ENCODE assay signal across 8 mouse cellular contexts in the genomic region with DNA sequence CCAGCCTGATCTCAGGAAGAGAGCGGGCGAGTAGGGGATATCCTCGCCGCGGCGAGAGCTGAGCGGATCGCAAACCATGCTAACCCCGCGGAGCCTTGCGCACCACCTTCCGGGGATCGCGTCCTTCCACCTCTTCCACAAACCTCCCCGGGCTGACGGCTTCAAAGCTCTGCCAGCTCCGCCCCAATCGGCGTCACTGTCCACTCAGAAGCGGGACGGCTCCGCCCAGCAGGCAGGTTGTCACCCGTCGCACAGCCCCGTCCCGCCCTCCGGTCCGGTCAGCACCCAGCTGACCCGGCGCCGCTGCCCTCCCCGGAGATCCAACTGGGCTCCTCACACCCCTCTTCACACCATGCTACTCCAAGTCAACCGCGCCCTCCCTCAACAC. TPM values are rescaled to one million over a fixed set of nuclear protein-coding genes. Genes with fewer than 3 reads are reported as not detected.
DNase-seq lines count a peak whose midpoint lies in the region; ATAC-seq and TF ChIP-seq lines count a peak whose summit lies in the region.

No protein-coding gene starts in this region.

- TF ChIP-seq CTCF in small intestine, adult 2 months (IDR thresholded peaks at IDR 0.05; ENCODE audit: extremely low read depth, insufficient read length, insufficient replicate concordance, low read depth, low read length), result no peak

- no peaks in the 10 kb centered on the region for H3K9me3 ChIP-seq in embryonic facial prominence, embryonic 10.5 days
- H3K9me3 ChIP-seq in intestine, embryonic 15.5 days, result no peaks in the 10 kb centered on the region
- no peaks in the 10 kb centered on the region for H3K9me3 ChIP-seq in limb, embryonic 11.5 days (ENCODE audit: control insufficient read depth, low read length)
- H3K9me3 ChIP-seq in midbrain, embryonic 12.5 days, result no peaks in the 10 kb centered on the region

- WGBS in embryonic facial prominence, embryonic 10.5 days, result under 1% methylated on average over 34 of the region's 34 CpGs
- WGBS in intestine, embryonic 15.5 days, result under 1% methylated on average over 34 of the region's 34 CpGs
- WGBS in limb, embryonic 11.5 days, result under 1% methylated on average over 34 of the region's 34 CpGs
- under 1% methylated on average over 34 of the region's 34 CpGs for WGBS in midbrain, embryonic 12.5 days
- under 1% methylated on average over 34 of the region's 34 CpGs for whole genome bisulfite sequencing in small intestine, adult 2 months

- H3K4me1 ChIP-seq in embryonic facial prominence, embryonic 10.5 days, result peaks cover 21% of the 10 kb centered on the region
- peaks cover 5% of the 10 kb centered on the region for H3K4me1 ChIP-seq in intestine, embryonic 15.5 days (replicated peaks)
- H3K4me1 ChIP-seq in limb, embryonic 11.5 days (ENCODE audit: control insufficient read depth, insufficient read depth, low read length), result peaks cover 6% of the 10 kb centered on the region
- peaks cover 22% of the 10 kb centered on the region for H3K4me1 ChIP-seq in midbrain, embryonic 12.5 days
- peaks cover 3% of the 10 kb centered on the region; the same call in 1 of the 2 replicates for H3K4me1 ChIP-seq in small intestine, adult 2 months (ENCODE audit: control insufficient read depth, insufficient read depth, insufficient read length, low read length)

- H3K4me3 ChIP-seq in embryonic facial prominence, embryonic 10.5 days, result peak overlapping the region; percentile 88
- peak overlapping the region; percentile 81 for H3K4me3 ChIP-seq in intestine, embryonic 15.5 days (replicated peaks)
- peak overlapping the region; percentile 72 for H3K4me3 ChIP-seq in limb, embryonic 11.5 days (ENCODE audit: low read depth, low read length)
- H3K4me3 ChIP-seq in midbrain, embryonic 12.5 days, result peak overlapping the region; percentile 68
- peak overlapping the region; percentile 73 for H3K4me3 ChIP-seq in small intestine, adult 2 months (ENCODE audit: low read depth, low read length)

- ATAC-seq in intestine, embryonic 15.5 days, result peak; percentile 93
- ATAC-seq in limb, embryonic 11.5 days (ENCODE audit: insufficient number of reproducible peaks, low FRiP score, low TSS enrichment, low read depth), result peak; percentile 78
- ATAC-seq in midbrain, embryonic 12.5 days (ENCODE audit: low FRiP score, low read depth), result peak; percentile 73; the same call in 1 of the 2 replicates

- H3K36me3 ChIP-seq in embryonic facial prominence, embryonic 10.5 days (replicated peaks), result peaks cover 9% of the 10 kb centered on the region
- H3K36me3 ChIP-seq in intestine, embryonic 15.5 days, result no peaks in the 10 kb centered on the region
- H3K36me3 ChIP-seq in limb, embryonic 11.5 days (ENCODE audit: control insufficient read depth, insufficient read depth, low read length), result no peaks in the 10 kb centered on the region
- peaks cover 4% of the 10 kb centered on the region; the same call in 1 of the 2 replicates for H3K36me3 ChIP-seq in midbrain, embryonic 12.5 days
- no peaks in the 10 kb centered on the region for H3K36me3 ChIP-seq in small intestine, adult 2 months (ENCODE audit: control insufficient read depth, insufficient read depth, low read length)

- no peaks in the 10 kb centered on the region for H3K27me3 ChIP-seq in embryonic facial prominence, embryonic 10.5 days (replicated peaks; ENCODE audit: low read depth, poor library complexity, severe bottlenecking)
- no peaks in the 10 kb centered on the region for H3K27me3 ChIP-seq in intestine, embryonic 15.5 days (replicated peaks)
- H3K27me3 ChIP-seq in limb, embryonic 11.5 days (ENCODE audit: control insufficient read depth, insufficient read depth, low read length), result no peaks in the 10 kb centered on the region
- H3K27me3 ChIP-seq in midbrain, embryonic 12.5 days, result no peaks in the 10 kb centered on the region
- H3K27me3 ChIP-seq in small intestine, adult 2 months (ENCODE audit: control insufficient read depth, insufficient read depth, low read length), result no peaks in the 10 kb centered on the region

- H3K4me2 ChIP-seq in intestine, embryonic 15.5 days (replicated peaks), result peak overlapping the region; percentile 94
- peak overlapping the region; percentile 85 for H3K4me2 ChIP-seq in limb, embryonic 11.5 days (ENCODE audit: low read depth, severe bottlenecking)
- peak overlapping the region; percentile 80 for H3K4me2 ChIP-seq in midbrain, embryonic 12.5 days (replicated peaks)

- H3K27ac ChIP-seq in embryonic facial prominence, embryonic 10.5 days (replicated peaks), result peak overlapping the region; percentile 95
- H3K27ac ChIP-seq in intestine, embryonic 15.5 days, result peak overlapping the region; percentile 95
- H3K27ac ChIP-seq in limb, embryonic 11.5 days (replicated peaks; ENCODE audit: low read depth, low read length), result peak overlapping the region; percentile 70
- H3K27ac ChIP-seq in midbrain, embryonic 12.5 days (replicated peaks), result peak overlapping the region; percentile 84
- peak overlapping the region; percentile 97 for H3K27ac ChIP-seq in small intestine, adult 2 months (ENCODE audit: insufficient read depth, low read depth, low read length)

- peak; percentile 48; the same call in 1 of the 2 replicates for TF ChIP-seq POLR2A in small intestine, adult 2 months (IDR thresholded peaks at IDR 0.05; ENCODE audit: low read depth, low read length)

- intact Hi-C loops in gastrocnemius, postnatal 36 days (cut with DNase I), result no loop called here

- H3K9ac ChIP-seq in intestine, embryonic 15.5 days, result peak overlapping the region; percentile 79
- H3K9ac ChIP-seq in limb, embryonic 11.5 days (ENCODE audit: low read length), result peak overlapping the region; percentile 57
- peak overlapping the region; percentile 68 for H3K9ac ChIP-seq in midbrain, embryonic 12.5 days (replicated peaks)

- peak; percentile 87 for DNase-seq in ovary, adult 18-20 months (ENCODE audit: low spot score)
- DNase-seq in ovary, postnatal 10 days (ENCODE audit: low spot score), result no peak
- DNase-seq in embryonic facial prominence, embryonic 10.5 days (ENCODE audit: low spot score), result peak; percentile 85
- DNase-seq in gastrocnemius, postnatal 36 days, result peak; percentile 85 to 86
- DNase-seq in limb, embryonic 11.5 days (ENCODE audit: low spot score), result peak; percentile 81

RNA-seq across cellular contexts. Expression of gene Dcun1d2, which starts 0.6 kb away (rescaled TPM):
- 22.5 and 23.7 TPM in 2 replicates for polyA plus RNA-seq in embryonic facial prominence, embryonic 10.5 days (2016; fragmentation: Nextera tagmentation; extraction: Ambion mirVana)
- 10 to 100 TPM; 72.0 to 72.2 TPM for total RNA-seq in gastrocnemius, postnatal 36 days (2021)
- polyA plus RNA-seq in intestine, embryonic 15.5 days (2015; fragmentation: Nextera tagmentation; extraction: Ambion mirVana), result 16.9 and 19.0 TPM in 2 replicates
- 26.9 and 28.7 TPM in 2 replicates for polyA plus RNA-seq in limb, embryonic 11.5 days (2014; fragmentation: Nextera tagmentation; extraction: Ambion mirVana)
- 30.9 and 33.5 TPM in 2 replicates for polyA plus RNA-seq in midbrain, embryonic 12.5 days (2016; fragmentation: Nextera tagmentation; extraction: Ambion mirVana)
- polyA plus RNA-seq in small intestine, adult 2 months (2012; rRNA removed), result 7.0 and 8.7 TPM in 2 replicates

RNA-seq across cellular contexts. Expression of gene Tmco3, which starts 0.7 kb away (rescaled TPM):
- polyA plus RNA-seq in embryonic facial prominence, embryonic 10.5 days (2016; fragmentation: Nextera tagmentation; extraction: Ambion mirVana), result 33.7 and 37.8 TPM in 2 replicates
- total RNA-seq in gastrocnemius, postnatal 36 days (2021), result 10 to 100 TPM; 12.0 to 12.7 TPM
- 30.7 TPM in 2 replicates for polyA plus RNA-seq in intestine, embryonic 15.5 days (2015; fragmentation: Nextera tagmentation; extraction: Ambion mirVana)
- polyA plus RNA-seq in limb, embryonic 11.5 days (2014; fragmentation: Nextera tagmentation; extraction: Ambion mirVana), result 35.9 and 38.6 TPM in 2 replicates
- polyA plus RNA-seq in midbrain, embryonic 12.5 days (2016; fragmentation: Nextera tagmentation; extraction: Ambion mirVana), result 36.5 and 47.8 TPM in 2 replicates
- polyA plus RNA-seq in small intestine, adult 2 months (2012; rRNA removed), result 11.4 and 38.4 TPM in 2 replicates

RNA-seq across cellular contexts. Expression of gene Adprhl1, which starts 33.3 kb away (rescaled TPM):
- 0.39 and 0.70 TPM in 2 replicates for polyA plus RNA-seq in embryonic facial prominence, embryonic 10.5 days (2016; fragmentation: Nextera tagmentation; extraction: Ambion mirVana)
- 10 to 100 TPM; 47.4 to 71.2 TPM for total RNA-seq in gastrocnemius, postnatal 36 days (2021)
- polyA plus RNA-seq in intestine, embryonic 15.5 days (2015; fragmentation: Nextera tagmentation; extraction: Ambion mirVana), result 0.24 and 0.43 TPM in 2 replicates
- polyA plus RNA-seq in limb, embryonic 11.5 days (2014; fragmentation: Nextera tagmentation; extraction: Ambion mirVana), result not detected in 2 replicates
- 0.28 TPM in 1 of 2 replicates, not detected in the other for polyA plus RNA-seq in midbrain, embryonic 12.5 days (2016; fragmentation: Nextera tagmentation; extraction: Ambion mirVana)
- polyA plus RNA-seq in small intestine, adult 2 months (2012; rRNA removed), result not detected in 2 replicates

RNA-seq across cellular contexts. Expression of gene Tfdp1, which starts 51.3 kb away (rescaled TPM):
- 182 and 193 TPM in 2 replicates for polyA plus RNA-seq in embryonic facial prominence, embryonic 10.5 days (2016; fragmentation: Nextera tagmentation; extraction: Ambion mirVana)
- total RNA-seq in gastrocnemius, postnatal 36 days (2021), result 10 to 100 TPM; 47.3 to 55.3 TPM
- 148 and 170 TPM in 2 replicates for polyA plus RNA-seq in intestine, embryonic 15.5 days (2015; fragmentation: Nextera tagmentation; extraction: Ambion mirVana)
- 196 and 199 TPM in 2 replicates for polyA plus RNA-seq in limb, embryonic 11.5 days (2014; fragmentation: Nextera tagmentation; extraction: Ambion mirVana)
- polyA plus RNA-seq in midbrain, embryonic 12.5 days (2016; fragmentation: Nextera tagmentation; extraction: Ambion mirVana), result 173 and 178 TPM in 2 replicates
- 13.3 and 22.7 TPM in 2 replicates for polyA plus RNA-seq in small intestine, adult 2 months (2012; rRNA removed)
